ENCODE assay signal across 10 mouse cellular contexts in the genomic region with DNA sequence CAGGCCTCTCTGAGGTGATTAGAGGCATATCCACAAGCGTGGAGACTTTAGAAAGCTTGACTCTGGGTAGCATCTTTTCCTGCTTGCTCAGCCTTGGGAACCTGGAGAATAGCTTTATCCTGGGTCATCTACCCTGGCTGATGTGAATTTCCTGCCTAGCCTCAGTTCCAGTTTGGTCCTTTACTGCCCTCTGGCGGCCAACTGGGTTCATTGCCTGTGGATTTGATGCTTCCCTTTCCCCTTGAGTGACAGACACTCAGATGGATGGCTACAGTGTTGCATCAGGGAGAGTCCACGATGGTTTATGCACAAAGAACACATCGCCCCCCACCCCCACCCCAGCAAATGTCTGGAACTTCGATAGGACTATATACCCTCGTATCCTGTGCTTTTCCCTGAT.
DNase-seq lines count a peak whose midpoint lies in the region; ATAC-seq lines count a peak whose summit lies in the region.
"Had no signal": no experiment of that assay in that cellular context is flagged by ENCODE, and none has a peak within 500 bp of the region (broad histone marks: within the 10 kb centered on the region; RNA-seq: fewer than 3 reads in every experiment).

No protein-coding gene starts in this region.

- H3K27me3 ChIP-seq in intestine, embryonic 14.5 days (replicated peaks; ENCODE audit: control insufficient read depth, insufficient read depth, low read length), result no peaks in the 10 kb centered on the region
- no peaks in the 10 kb centered on the region for H3K27me3 ChIP-seq in intestine, embryonic 16.5 days (replicated peaks; ENCODE audit: control insufficient read depth, insufficient read depth, low read length)
- H3K27me3 ChIP-seq in limb, embryonic 11.5 days (ENCODE audit: control insufficient read depth, insufficient read depth, low read length), result no peaks in the 10 kb centered on the region
- H3K27me3 ChIP-seq in neural tube, embryonic 15.5 days (replicated peaks), result no peaks in the 10 kb centered on the region
- H3K27me3 ChIP-seq: midbrain, embryonic 12.5 days had no signal

- H3K4me1 ChIP-seq in intestine, embryonic 14.5 days (replicated peaks; ENCODE audit: control insufficient read depth, insufficient read depth, low read length), result no peaks in the 10 kb centered on the region
- no peaks in the 10 kb centered on the region for H3K4me1 ChIP-seq in intestine, embryonic 16.5 days (ENCODE audit: control insufficient read depth, insufficient read depth, low read length)
- H3K4me1 ChIP-seq in limb, embryonic 11.5 days (ENCODE audit: control insufficient read depth, insufficient read depth, low read length), result no peaks in the 10 kb centered on the region
- H3K4me1 ChIP-seq in neural tube, embryonic 15.5 days, result peaks cover 4% of the 10 kb centered on the region; the same call in 1 of the 2 replicates
- H3K4me1 ChIP-seq: midbrain, embryonic 12.5 days had no signal

- H3K36me3 ChIP-seq in intestine, embryonic 14.5 days (ENCODE audit: control insufficient read depth, insufficient read depth, low read length), result no peaks in the 10 kb centered on the region
- no peaks in the 10 kb centered on the region for H3K36me3 ChIP-seq in intestine, embryonic 16.5 days (ENCODE audit: control insufficient read depth, insufficient read depth, low read length)
- H3K36me3 ChIP-seq in limb, embryonic 11.5 days (ENCODE audit: control insufficient read depth, insufficient read depth, low read length), result no peaks in the 10 kb centered on the region
- no peaks in the 10 kb centered on the region for H3K36me3 ChIP-seq in neural tube, embryonic 15.5 days
- H3K36me3 ChIP-seq: G1E; midbrain, embryonic 12.5 days had no signal

- WGBS in intestine, embryonic 14.5 days, result 8% methylated on average over 6 of the region's 6 CpGs
- 6% methylated on average over 6 of the region's 6 CpGs for WGBS in intestine, embryonic 16.5 days
- WGBS in limb, embryonic 11.5 days, result 8% methylated on average over 6 of the region's 6 CpGs
- WGBS in neural tube, embryonic 15.5 days, result 11% methylated on average over 6 of the region's 6 CpGs

- H3K27ac ChIP-seq in intestine, embryonic 14.5 days (ENCODE audit: low read depth), result no peak overlapping the region
- no peak overlapping the region for H3K27ac ChIP-seq in intestine, embryonic 16.5 days (ENCODE audit: low read length)
- no peak overlapping the region for H3K27ac ChIP-seq in limb, embryonic 11.5 days (replicated peaks; ENCODE audit: low read depth, low read length)
- H3K27ac ChIP-seq in neural tube, embryonic 15.5 days (replicated peaks), result peak overlapping the region; percentile 33; the same call in 1 of the 2 replicates
- H3K27ac ChIP-seq: midbrain, embryonic 12.5 days had no signal

- no peak overlapping the region for H3K4me3 ChIP-seq in intestine, embryonic 14.5 days (ENCODE audit: low read depth, low read length)
- H3K4me3 ChIP-seq in intestine, embryonic 16.5 days (ENCODE audit: low read length), result no peak overlapping the region
- H3K4me3 ChIP-seq in limb, embryonic 11.5 days (ENCODE audit: low read depth, low read length), result no peak overlapping the region
- H3K4me3 ChIP-seq in neural tube, embryonic 15.5 days (replicated peaks), result no peak overlapping the region
- H3K4me3 ChIP-seq: midbrain, embryonic 12.5 days had no signal

- peak; percentile 23; the same call in 1 of the 2 replicates for ATAC-seq in intestine, embryonic 14.5 days (replicated peaks; ENCODE audit: low FRiP score, low TSS enrichment, low read depth)
- no peak for ATAC-seq in intestine, embryonic 16.5 days
- ATAC-seq in limb, embryonic 11.5 days (ENCODE audit: insufficient number of reproducible peaks, low FRiP score, low TSS enrichment, low read depth), result no peak
- ATAC-seq in neural tube, embryonic 15.5 days (ENCODE audit: low FRiP score), result peak; percentile 72; the same call in 1 of the 2 replicates

- no peak overlapping the region for H3K9ac ChIP-seq in intestine, embryonic 14.5 days (ENCODE audit: low read length)
- H3K9ac ChIP-seq in intestine, embryonic 16.5 days (ENCODE audit: low read depth, low read length), result no peak overlapping the region
- H3K9ac ChIP-seq in limb, embryonic 11.5 days (ENCODE audit: low read length), result no peak overlapping the region
- H3K9ac ChIP-seq in neural tube, embryonic 15.5 days (replicated peaks), result no peak overlapping the region
- H3K9ac ChIP-seq: midbrain, embryonic 12.5 days had no signal

- H3K4me2 ChIP-seq in intestine, embryonic 14.5 days (ENCODE audit: low read length), result no peak overlapping the region
- H3K4me2 ChIP-seq in intestine, embryonic 16.5 days (ENCODE audit: low read depth, low read length), result no peak overlapping the region
- H3K4me2 ChIP-seq in limb, embryonic 11.5 days (ENCODE audit: low read depth, severe bottlenecking), result no peak overlapping the region
- H3K4me2 ChIP-seq in neural tube, embryonic 15.5 days, result no peak overlapping the region
- H3K4me2 ChIP-seq: midbrain, embryonic 12.5 days had no signal

- no peaks in the 10 kb centered on the region for H3K9me3 ChIP-seq in intestine, embryonic 14.5 days (ENCODE audit: control insufficient read depth, low read length)
- H3K9me3 ChIP-seq in intestine, embryonic 16.5 days (ENCODE audit: control insufficient read depth, low read length), result no peaks in the 10 kb centered on the region
- H3K9me3 ChIP-seq in limb, embryonic 11.5 days (ENCODE audit: control insufficient read depth, low read length), result no peaks in the 10 kb centered on the region
- no peaks in the 10 kb centered on the region for H3K9me3 ChIP-seq in neural tube, embryonic 15.5 days (replicated peaks)
- H3K9me3 ChIP-seq: midbrain, embryonic 12.5 days had no signal

- DNase-seq in intestine, embryonic 14.5 days (ENCODE audit: low spot score), result peak; percentile 95
- DNase-seq in cerebellum, postnatal 25 days, result peak; percentile 87 to 89
- peak; percentile 83 for DNase-seq in gastrocnemius, postnatal 10 days
- peak; percentile 77 for DNase-seq in kidney, adult 9 months
- peak; percentile 91 for DNase-seq in limb, embryonic 11.5 days (ENCODE audit: low spot score)
- DNase-seq in thymus, postnatal 25 days, result peak; percentile 45

Comparison
In these comparisons a context has a peak if more than half of its experiments do, and no peak if none do; other contexts are left out.
1. ATAC-seq: peak in intestine, embryonic 14.5 days (single experiment) and neural tube, embryonic 15.5 days (single experiment); none in intestine, embryonic 16.5 days (single experiment) and limb, embryonic 11.5 days (single experiment).
2. DNase-seq: peak in every context shown above with its lines; median percentile 95 in intestine, embryonic 14.5 days; 91 in limb, embryonic 11.5 days; 88 in cerebellum, postnatal 25 days; 83 in gastrocnemius, postnatal 10 days; 77 in kidney, adult 9 months; 45 in thymus, postnatal 25 days.